Mouse (Mus musculus) kidney, embryonic 15.5 days (tissue): ENCODE data around the gene Cldn19. TPM values are rescaled to one million over a fixed set of nuclear protein-coding genes. Genes with fewer than 3 reads are reported as not detected.
A peak's percentile ranks its signal among the peaks of the same experiment; 100 is the strongest.

Experiments used
- ATAC-seq: fragments of 200-750 bp; cut with Nextera tagmentation; replicated peaks from 2 replicates; pipeline ENCODE4 v1.8.0; 2017; ENCODE audit warnings: moderate TSS enrichment; ENCODE audit not compliant: low FRiP score
- H3K27ac ChIP-seq: fragments of 300-500 bp; sonication (generic); 2 replicates; pipeline ENCODE4 v1.5.1; 2015; ENCODE audit warnings: mild to moderate bottlenecking, inconsistent platforms
- H3K27me3 ChIP-seq: fragments of 300-500 bp; sonication (generic); 2 replicates; pipeline ENCODE4 v1.6.1; 2015; ENCODE audit warnings: inconsistent platforms
- H3K36me3 ChIP-seq: fragments of 300-500 bp; sonication (generic); 2 replicates; pipeline ENCODE4 v1.6.1; 2015; ENCODE audit warnings: inconsistent platforms
- H3K4me1 ChIP-seq: fragments of 300-500 bp; sonication (generic); 2 replicates; pipeline ENCODE4 v1.6.1; 2015; ENCODE audit warnings: inconsistent platforms
- H3K4me2 ChIP-seq: fragments of 300-500 bp; sonication (generic); 2 replicates; pipeline ENCODE4 v1.6.1; 2015; ENCODE audit warnings: moderate library complexity, mild to moderate bottlenecking, inconsistent platforms
- H3K4me3 ChIP-seq: fragments of 300-500 bp; sonication (generic); replicated peaks from 2 replicates; pipeline ENCODE4 v1.5.1; 2015; ENCODE audit warnings: mild to moderate bottlenecking, inconsistent platforms
- H3K9ac ChIP-seq: fragments of 300-500 bp; sonication (generic); 2 replicates; pipeline ENCODE4 v1.6.1; 2015; ENCODE audit warnings: mild to moderate bottlenecking, inconsistent platforms
- H3K9me3 ChIP-seq: fragments of 300-500 bp; sonication (generic); replicated peaks from 2 replicates; pipeline ENCODE4 v1.6.1; 2016; ENCODE audit warnings: inconsistent platforms
- WGBS: fragments of 180-500 bp; shearing (Covaris S2); methylation state at CpG from one replicate; pipeline ENCODE4 v1.1.7; 2015; ENCODE audit warnings: mixed read lengths; 5-methylcytosine and 5-hydroxymethylcytosine counted together
- polyA plus RNA-seq: library from polyadenylated mRNA; unstranded; fragments of >200 nt; fragmentation: Nextera tagmentation; extraction: Ambion mirVana; gene quantifications from 2 replicates; pipeline ENCODE4 v1.2.1, GENCODE M21; 2015

Cldn19 gene
- polyA plus RNA-seq: 13.3 TPM in 2 replicates

- H3K27ac ChIP-seq: peak within 1 kb of the TSS; percentile 91
- no peaks in the 10 kb centered on the region for H3K27me3 ChIP-seq
- no peaks in the 10 kb centered on the region for H3K36me3 ChIP-seq
- 80% methylated on average over 12 of the region's 12 CpGs for WGBS
- ATAC-seq: no peak
- peak within 1 kb of the TSS; percentile 14; the same call in 1 of the 2 replicates for H3K4me3 ChIP-seq
- no peaks in the 10 kb centered on the region for H3K9me3 ChIP-seq
- 0 out of 2 replicates have a peak within 1 kb of the TSS, but pooled peaks have one; percentile 26 for H3K9ac ChIP-seq
- peaks cover 48% of the 10 kb centered on the region for H3K4me1 ChIP-seq
- H3K4me2 ChIP-seq: peak within 1 kb of the TSS; percentile 36
Measured at GRCm38 (mm10) chr4:119255351-119255750, at the start of gene Cldn19. Gene Cldn19, plus strand, starts transcription at chr4:119255414.

GRCm38 (mm10) chr4:119216667-119217066 lies 38.5 kb upstream of the Cldn19 start:
- ATAC-seq: no peak
- H3K36me3 ChIP-seq: no peaks in the 10 kb centered on the region
- no peak overlapping the region for H3K4me2 ChIP-seq
- H3K9me3 ChIP-seq: no peaks in the 10 kb centered on the region
- no peak overlapping the region for H3K4me3 ChIP-seq
- WGBS: 67% methylated on average over 8 of the region's 8 CpGs
- H3K4me1 ChIP-seq: peaks cover 14% of the 10 kb centered on the region
- no peak overlapping the region for H3K9ac ChIP-seq
- no peak overlapping the region for H3K27ac ChIP-seq
- no peaks in the 10 kb centered on the region for H3K27me3 ChIP-seq

GRCm38 (mm10) chr4:119218169-119218568 lies 37.0 kb upstream of the Cldn19 start, which contains the start of gene Tmem269:
Gene Tmem269, minus strand, starts transcription at chr4:119218217.
- Histone ChIP-seq H3K4me1 (peaks cover 14% of the 10 kb centered on the region), H3K36me3 (no peaks in the 10 kb centered on the region), H3K9ac (no peak within 1 kb of the TSS), H3K27me3 (no peaks in the 10 kb centered on the region), H3K9me3 (no peaks in the 10 kb centered on the region), H3K27ac (no peak within 1 kb of the TSS), H3K4me2 (no peak within 1 kb of the TSS), H3K4me3 (no peak within 1 kb of the TSS)
- peak; percentile 59; the same call in 1 of the 2 replicates for ATAC-seq
- 14% methylated on average over 11 of the region's 11 CpGs for WGBS

GRCm38 (mm10) chr4:119223696-119224095 lies 31.5 kb upstream of the Cldn19 start:
- Histone ChIP-seq H3K4me3 (no peak overlapping the region), H3K36me3 (peaks cover 47% of the 10 kb centered on the region), H3K9me3 (no peaks in the 10 kb centered on the region), H3K4me1 (no peaks in the 10 kb centered on the region), H3K27me3 (no peaks in the 10 kb centered on the region), H3K4me2 (no peak overlapping the region), H3K9ac (no peak overlapping the region), H3K27ac (no peak overlapping the region)
- peak; percentile 30; the same call in 1 of the 2 replicates for ATAC-seq
- WGBS: 91% methylated on average over 1 of the region's 1 CpGs

GRCm38 (mm10) chr4:119224534-119224933 lies 30.7 kb upstream of the Cldn19 start:
- Histone ChIP-seq H3K27ac (no peak overlapping the region), H3K27me3 (no peaks in the 10 kb centered on the region), H3K4me1 (no peaks in the 10 kb centered on the region), H3K4me2 (no peak overlapping the region), H3K9ac (no peak overlapping the region), H3K4me3 (no peak overlapping the region), H3K9me3 (no peaks in the 10 kb centered on the region), H3K36me3 (peaks cover 48% of the 10 kb centered on the region)
- 94% methylated on average over 3 of the region's 3 CpGs for WGBS
- ATAC-seq: no peak

- no peaks in the 10 kb centered on the region for H3K27me3 ChIP-seq
- H3K4me2 ChIP-seq: no peak overlapping the region
- peaks cover 48% of the 10 kb centered on the region for H3K36me3 ChIP-seq
- H3K4me1 ChIP-seq: no peaks in the 10 kb centered on the region
- WGBS: 93% methylated on average over 9 of the region's 9 CpGs
- H3K9ac ChIP-seq: no peak overlapping the region
- ATAC-seq: no peak
- no peak overlapping the region for H3K27ac ChIP-seq
- no peaks in the 10 kb centered on the region for H3K9me3 ChIP-seq
- H3K4me3 ChIP-seq: no peak overlapping the region
Measured at GRCm38 (mm10) chr4:119225719-119226118, 29.5 kb upstream of the Cldn19 start.

GRCm38 (mm10) chr4:119226751-119227150 lies 28.5 kb upstream of the Cldn19 start:
- Histone ChIP-seq H3K27ac (no peak overlapping the region), H3K36me3 (peaks cover 48% of the 10 kb centered on the region), H3K4me1 (peaks cover 6% of the 10 kb centered on the region), H3K4me3 (no peak overlapping the region), H3K9me3 (no peaks in the 10 kb centered on the region), H3K4me2 (no peak overlapping the region), H3K27me3 (no peaks in the 10 kb centered on the region), H3K9ac (no peak overlapping the region)
- WGBS: 95% methylated on average over 11 of the region's 11 CpGs
- no peak for ATAC-seq

- Histone ChIP-seq H3K27ac (peak within 1 kb of the TSS; percentile 75), H3K4me3 (peak within 1 kb of the TSS; percentile 85), H3K36me3 (peaks cover 33% of the 10 kb centered on the region), H3K9me3 (no peaks in the 10 kb centered on the region), H3K27me3 (no peaks in the 10 kb centered on the region), H3K9ac (peak within 1 kb of the TSS; percentile 84), H3K4me2 (peak within 1 kb of the TSS; percentile 87), H3K4me1 (peaks cover 22% of the 10 kb centered on the region)
- under 1% methylated on average over 71 of the region's 71 CpGs for WGBS
- peak; percentile 97 for ATAC-seq
Measured at GRCm38 (mm10) chr4:119232410-119233255, 22.6 kb upstream of the Cldn19 start, which contains the start of the genes AU022252 and P3h1. Gene AU022252, minus strand, starts transcription at chr4:119232712. Gene P3h1, plus strand, starts transcription at chr4:119232915.

- Histone ChIP-seq H3K27ac (peak overlapping the region; percentile 75), H3K4me1 (peaks cover 22% of the 10 kb centered on the region), H3K9me3 (no peaks in the 10 kb centered on the region), H3K4me3 (peak overlapping the region; percentile 85), H3K9ac (peak overlapping the region; percentile 67), H3K27me3 (no peaks in the 10 kb centered on the region), H3K36me3 (peaks cover 31% of the 10 kb centered on the region), H3K4me2 (peak overlapping the region; percentile 87)
- peak; percentile 43; the same call in 1 of the 2 replicates for ATAC-seq
- WGBS: under 1% methylated on average over 36 of the region's 36 CpGs
Measured at GRCm38 (mm10) chr4:119233256-119233901, 21.8 kb upstream of the Cldn19 start.

GRCm38 (mm10) chr4:119234348-119234747 lies 20.9 kb upstream of the Cldn19 start:
- H3K9ac ChIP-seq: 0 out of 2 replicates have a peak overlapping the region, but pooled peaks have one; percentile 67
- peaks cover 22% of the 10 kb centered on the region for H3K4me1 ChIP-seq
- H3K9me3 ChIP-seq: no peaks in the 10 kb centered on the region
- ATAC-seq: no peak
- H3K4me3 ChIP-seq: peak overlapping the region; percentile 85
- no peak overlapping the region; the same call in 1 of the 2 replicates for H3K27ac ChIP-seq
- no peaks in the 10 kb centered on the region for H3K27me3 ChIP-seq
- WGBS: 67% methylated on average over 3 of the region's 3 CpGs
- H3K4me2 ChIP-seq: peak overlapping the region; percentile 87
- peaks cover 26% of the 10 kb centered on the region for H3K36me3 ChIP-seq

GRCm38 (mm10) chr4:119238661-119239060 lies 16.6 kb upstream of the Cldn19 start:
- Histone ChIP-seq H3K36me3 (peaks cover 55% of the 10 kb centered on the region), H3K4me1 (peaks cover 11% of the 10 kb centered on the region), H3K4me2 (no peak overlapping the region), H3K4me3 (no peak overlapping the region), H3K9ac (no peak overlapping the region), H3K9me3 (no peaks in the 10 kb centered on the region), H3K27ac (no peak overlapping the region), H3K27me3 (no peaks in the 10 kb centered on the region)
- no peak for ATAC-seq
- WGBS: 73% methylated on average over 3 of the region's 3 CpGs
